Mouse (Mus musculus) Patski (cell line): ENCODE data around the gene 4930455H04Rik. TPM values are rescaled to one million over a fixed set of nuclear protein-coding genes. Genes with fewer than 3 reads are reported as not detected.

Experiments
- ATAC-seq: fragments of 100-300 bp; one replicate; pipeline ENCODE4 v1.8.0; 2021
- CTCF ChIA-PET: fragments of 350-600 bp; sonication (Branson Sonifier 250); formaldehyde crosslinking; loops from one replicate; lab custom pipeline; 2022; ENCODE audit warnings: inconsistent platforms; lab: Charles Lee
- POLR2A ChIA-PET: fragments of 350-600 bp; sonication (Branson Sonifier 250); formaldehyde crosslinking; loops from one replicate; lab custom pipeline; 2022; ENCODE audit warnings: antibody characterized with exemption, inconsistent platforms; lab: Charles Lee
- DNase-seq: peaks from one replicate; pipeline ENCODE4 v3.0.0-alpha.2; 2011; ENCODE audit warnings: low read depth, low spot score
- H3K27me3 ChIP-seq: fragments of 371-371 bp; one replicate; pipeline ENCODE4 v1.5.1; 2021
- CTCF ChIP-seq: fragments of 100-300 bp; IDR thresholded peaks from one replicate; pipeline ENCODE4 v1.5.1; 2021
- in situ Hi-C: fragments of 300-500 bp; cut with MboI; formaldehyde crosslinking; loops from 3 replicates; pipeline ENCODE4 v1.11.1; 2018; ENCODE audit warnings: low pct_unique_long_range_greater_than_20kb, mixed read lengths
- polyA plus RNA-seq: library from polyadenylated mRNA; unstranded; gene quantifications from one replicate; pipeline ENCODE4 v1.2.3, GENCODE M21; 2021

Gene 4930455H04Rik
- polyA plus RNA-seq, 1 experiment from 2014 or later: not detected

- in situ Hi-C loops: no loop called here
- POLR2A ChIA-PET: no interaction called here
- H3K27me3 ChIP-seq: no peaks in the 10 kb centered on the region
- DNase-seq (no peak), ATAC-seq (no peak)
- CTCF ChIA-PET: interaction anchor here (0.8 kb wide), 1 partner anchor 9 kb away, joined by 3 read pairs; no protein-coding TSS in a partner anchor
- TF ChIP-seq CTCF: no peak
Measured at GRCm38 (mm10) chr3:117024111-117024510, 56.0 kb downstream of the 4930455H04Rik start.

- ATAC-seq: no peak
- no peak for TF ChIP-seq CTCF
- H3K27me3 ChIP-seq: no peaks in the 10 kb centered on the region
- in situ Hi-C loops: no loop called here
- ChIA-PET CTCF (no interaction called here), POLR2A (no interaction called here)
- no peak for DNase-seq
Measured at GRCm38 (mm10) chr3:117024557-117024956, 56.5 kb downstream of the 4930455H04Rik start.

GRCm38 (mm10) chr3:117025421-117025820, 57.4 kb downstream of the 4930455H04Rik start:
- no peak for TF ChIP-seq CTCF
- ATAC-seq: no peak
- no peak for DNase-seq
- ChIA-PET CTCF (interaction anchor here (1.9 kb wide), 1 partner anchor 88 kb away, joined by 5 read pairs; no protein-coding TSS in a partner anchor), POLR2A (no interaction called here)
- in situ Hi-C loops: no loop called here
- H3K27me3 ChIP-seq: no peaks in the 10 kb centered on the region

Other genes starting within 250 kb of the 4930455H04Rik start
- gene Agl, start 160.1 kb upstream of the 4930455H04Rik start, polyA plus RNA-seq: 44.8 TPM
- gene Frrs1, start 108.8 kb upstream of the 4930455H04Rik start, polyA plus RNA-seq: 40.5 TPM
- 0.04 TPM for gene Palmd, start 720 bp downstream of the 4930455H04Rik start, polyA plus RNA-seq